ENCODE assay signal across 9 mouse cellular contexts in the genomic region with DNA sequence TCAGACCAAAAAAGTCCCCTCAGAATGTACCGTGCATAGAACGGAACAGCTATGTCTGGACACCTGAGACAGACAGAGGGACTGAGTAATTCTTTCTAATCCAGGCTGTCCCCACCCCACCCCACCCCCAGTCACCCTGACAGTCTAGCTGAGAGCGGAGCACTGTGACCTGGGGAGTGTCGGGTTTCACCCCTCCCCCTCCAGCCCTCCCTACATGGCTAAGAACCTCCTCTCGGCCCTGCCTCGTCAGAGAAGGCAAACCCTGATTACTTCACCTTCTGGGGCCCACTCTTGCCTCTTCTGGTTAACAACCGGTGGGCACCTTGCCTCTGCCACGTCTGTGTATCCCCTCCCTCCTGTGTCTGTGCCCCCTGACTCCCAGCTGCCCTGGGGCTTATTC. TPM values are rescaled to one million over a fixed set of nuclear protein-coding genes. Genes with fewer than 3 reads are reported as not detected.
DNase-seq lines count a peak whose midpoint lies in the region; ATAC-seq lines count a peak whose summit lies in the region.
"Had no signal": no experiment of that assay in that cellular context is flagged by ENCODE, and none has a peak within 500 bp of the region (broad histone marks: within the 10 kb centered on the region; RNA-seq: fewer than 3 reads in every experiment).

No protein-coding gene starts in this region.

- H3K4me2 ChIP-seq in hindbrain, embryonic 16.5 days (ENCODE audit: low read length), result no peak overlapping the region
- peak overlapping the region; percentile 34 for H3K4me2 ChIP-seq in liver, embryonic 16.5 days (ENCODE audit: low read depth, low read length)
- H3K4me2 ChIP-seq in stomach, embryonic 15.5 days, result peak overlapping the region; percentile 42

- WGBS in hindbrain, embryonic 16.5 days, result 8% methylated on average over 8 of the region's 8 CpGs
- WGBS in liver, embryonic 16.5 days (ENCODE audit: insufficient replicate concordance), result 8% methylated on average over 8 of the region's 8 CpGs
- WGBS in stomach, embryonic 15.5 days, result 6% methylated on average over 8 of the region's 8 CpGs

- H3K27ac ChIP-seq in hindbrain, embryonic 16.5 days (ENCODE audit: low read depth, low read length), result no peak overlapping the region
- H3K27ac ChIP-seq in liver, embryonic 16.5 days (ENCODE audit: low read length), result no peak overlapping the region
- no peak overlapping the region for H3K27ac ChIP-seq in stomach, embryonic 15.5 days
- H3K27ac ChIP-seq: macrophage had no signal

- DNase-seq in heart, adult 18-20 months, result peak; percentile 73 to 75
- no peak for DNase-seq in heart, postnatal 25 days (ENCODE audit: low spot score)
- DNase-seq in forelimb bud, embryonic 11.5 days (ENCODE audit: low read depth, low spot score), result peak; percentile 67
- no peak for DNase-seq in thymus, adult 18-20 months
- no peak for DNase-seq in T-cell, adult 2 months (ENCODE audit: low spot score)

- H3K9ac ChIP-seq in hindbrain, embryonic 16.5 days (ENCODE audit: low read depth, low read length), result no peak overlapping the region
- H3K9ac ChIP-seq in liver, embryonic 16.5 days (ENCODE audit: low read depth, low read length), result no peak overlapping the region
- no peak overlapping the region for H3K9ac ChIP-seq in stomach, embryonic 15.5 days

- no peaks in the 10 kb centered on the region for H3K27me3 ChIP-seq in hindbrain, embryonic 16.5 days (replicated peaks; ENCODE audit: control insufficient read depth, insufficient read depth, low read length)
- peaks cover 16% of the 10 kb centered on the region for H3K27me3 ChIP-seq in liver, embryonic 16.5 days (ENCODE audit: control insufficient read depth, insufficient read depth, low read depth, low read length)
- 0 out of 2 replicates have a peak, but pooled peaks cover under 1% of the 10 kb centered on the region for H3K27me3 ChIP-seq in stomach, embryonic 15.5 days (replicated peaks)

- no peak overlapping the region for H3K4me3 ChIP-seq in hindbrain, embryonic 16.5 days (ENCODE audit: low read length)
- no peak overlapping the region for H3K4me3 ChIP-seq in liver, embryonic 16.5 days (ENCODE audit: low read depth, low read length)
- no peak overlapping the region for H3K4me3 ChIP-seq in stomach, embryonic 15.5 days (replicated peaks)

- peaks cover 51% of the 10 kb centered on the region for H3K4me1 ChIP-seq in hindbrain, embryonic 16.5 days (ENCODE audit: control insufficient read depth, insufficient read depth, low read depth, low read length)
- no peaks in the 10 kb centered on the region for H3K4me1 ChIP-seq in liver, embryonic 16.5 days (ENCODE audit: control insufficient read depth, low read depth, low read length)
- H3K4me1 ChIP-seq in stomach, embryonic 15.5 days, result peaks cover 13% of the 10 kb centered on the region

- H3K9me3 ChIP-seq in hindbrain, embryonic 16.5 days (ENCODE audit: control insufficient read depth, low read length), result no peaks in the 10 kb centered on the region
- no peaks in the 10 kb centered on the region for H3K9me3 ChIP-seq in liver, embryonic 16.5 days (replicated peaks; ENCODE audit: control insufficient read depth, low read length)
- no peaks in the 10 kb centered on the region for H3K9me3 ChIP-seq in stomach, embryonic 15.5 days

- intact Hi-C loops in heart, postnatal 25 days (cut with DNase I), result no loop called here

- peak; percentile 19; the same call in 1 of the 2 replicates for ATAC-seq in hindbrain, embryonic 16.5 days
- ATAC-seq in liver, embryonic 16.5 days (ENCODE audit: low read depth), result peak; percentile 61; the same call in 1 of the 2 replicates
- peak; percentile 82 for ATAC-seq in stomach, embryonic 15.5 days (ENCODE audit: insufficient read depth, low FRiP score, low read depth)

- no peaks in the 10 kb centered on the region for H3K36me3 ChIP-seq in hindbrain, embryonic 16.5 days (ENCODE audit: control insufficient read depth, insufficient read depth, low read length)
- no peaks in the 10 kb centered on the region for H3K36me3 ChIP-seq in liver, embryonic 16.5 days (ENCODE audit: control insufficient read depth, insufficient read depth)
- H3K36me3 ChIP-seq in stomach, embryonic 15.5 days, result no peaks in the 10 kb centered on the region

RNA-seq across cellular contexts. Expression of a gene that starts 7.7 kb away (rescaled TPM):
- total RNA-seq in heart, adult 18-20 months (2021), result 10 to 100 TPM in 1 of 2 experiments, 1 to 10 TPM in 1; 6.8 to 10.0 TPM
- total RNA-seq in heart, postnatal 25 days (2021), result 1 to 10 TPM; 6.3 to 8.3 TPM
- 32.2 and 38.8 TPM in 2 replicates for polyA plus RNA-seq in hindbrain, embryonic 16.5 days (2015; fragmentation: Nextera tagmentation; extraction: Ambion mirVana)
- polyA plus RNA-seq in liver, embryonic 16.5 days (2015; fragmentation: Nextera tagmentation; extraction: Ambion mirVana), result 0.34 and 0.50 TPM in 2 replicates
- polyA plus RNA-seq in stomach, embryonic 15.5 days (2015; fragmentation: Nextera tagmentation; extraction: Ambion mirVana), result 8.3 and 9.5 TPM in 2 replicates
- polyA plus RNA-seq: macrophage had no signal

Comparison
In these comparisons a context has a peak if more than half of its experiments do, and no peak if none do; other contexts are left out.
1. DNase-seq: peak in heart, adult 18-20 months (2 of 2) and forelimb bud, embryonic 11.5 days (single experiment); none in heart, postnatal 25 days (single experiment), thymus, adult 18-20 months (0 of 2) and T-cell, adult 2 months (single experiment).
2. ATAC-seq: peak in every context shown above with its lines; median percentile 82 in stomach, embryonic 15.5 days; 61 in liver, embryonic 16.5 days; 19 in hindbrain, embryonic 16.5 days.